Mouse (Mus musculus): Measurements from ENCODE around the gene Yy2. TPM values are rescaled to one million over a fixed set of nuclear protein-coding genes. Genes with fewer than 3 reads are reported as not detected.

Yy2 gene
- 3.5 and 5.0 TPM in 2 replicates for polyA plus RNA-seq (2014; fragmentation: Nextera tagmentation; extraction: Ambion mirVana)

- Histone ChIP-seq H3K27me3 (ENCODE audit: control insufficient read depth, insufficient read depth, low read length) (no peaks in the 10 kb centered on the region), H3K27ac (ENCODE audit: low read depth, low read length) (no peak within 1 kb of the TSS), H3K9me3 (replicated peaks; ENCODE audit: control insufficient read depth, low read length) (no peaks in the 10 kb centered on the region), H3K4me1 (ENCODE audit: control insufficient read depth, insufficient read depth, low read length) (no peaks in the 10 kb centered on the region), H3K4me2 (no peak within 1 kb of the TSS), H3K36me3 (ENCODE audit: control insufficient read depth, insufficient read depth, low read length) (no peaks in the 10 kb centered on the region), H3K4me3 (ENCODE audit: low read depth, low read length) (no peak within 1 kb of the TSS), H3K9ac (ENCODE audit: low read depth, low read length) (no peak within 1 kb of the TSS)
- ATAC-seq (replicated peaks; ENCODE audit: insufficient number of reproducible peaks, low FRiP score, low TSS enrichment) = no peak
- WGBS (ENCODE audit: insufficient replicate concordance) = 81% methylated on average over 26 of the region's 26 CpGs
Observed at GRCm38 (mm10) chrX:157568840-157569239, at the start of gene Yy2. TSS of gene Yy2 (minus strand) at chrX:157568985.

- Histone ChIP-seq H3K4me3 (ENCODE audit: low read depth, low read length) (peak overlapping the region; percentile 23), H3K4me2 (peak overlapping the region; percentile 57), H3K36me3 (ENCODE audit: control insufficient read depth, insufficient read depth, low read length) (no peaks in the 10 kb centered on the region), H3K27me3 (ENCODE audit: control insufficient read depth, insufficient read depth, low read length) (no peaks in the 10 kb centered on the region), H3K9me3 (replicated peaks; ENCODE audit: control insufficient read depth, low read length) (no peaks in the 10 kb centered on the region), H3K27ac (ENCODE audit: low read depth, low read length) (no peak overlapping the region), H3K9ac (ENCODE audit: low read depth, low read length) (peak overlapping the region; percentile 28; the same call in 1 of the 2 replicates), H3K4me1 (ENCODE audit: control insufficient read depth, insufficient read depth, low read length) (no peaks in the 10 kb centered on the region)
- no peak for ATAC-seq (replicated peaks; ENCODE audit: insufficient number of reproducible peaks, low FRiP score, low TSS enrichment)
- 26% methylated on average over 32 of the region's 32 CpGs for WGBS (ENCODE audit: insufficient replicate concordance)
Observed at GRCm38 (mm10) chrX:157612894-157613293, 44.1 kb upstream of the Yy2 start.

- WGBS (ENCODE audit: insufficient replicate concordance) = 12% methylated on average over 3 of the region's 3 CpGs
- ATAC-seq (replicated peaks; ENCODE audit: insufficient number of reproducible peaks, low FRiP score, low TSS enrichment) = no peak
- H3K27ac ChIP-seq (ENCODE audit: low read depth, low read length) = no peak overlapping the region
Observed at GRCm38 (mm10) chrX:157601450-157601849, 32.7 kb upstream of the Yy2 start.

GRCm38 (mm10) chrX:157598186-157598996 lies 29.6 kb upstream of the Yy2 start, which contains the start of gene Mbtps2:
TSS of gene Mbtps2 (minus strand) at chrX:157598715.
- Histone ChIP-seq H3K9me3 (replicated peaks; ENCODE audit: control insufficient read depth, low read length) (no peaks in the 10 kb centered on the region), H3K27me3 (ENCODE audit: control insufficient read depth, insufficient read depth, low read length) (no peaks in the 10 kb centered on the region), H3K9ac (ENCODE audit: low read depth, low read length) (peak within 1 kb of the TSS; percentile 87), H3K4me3 (ENCODE audit: low read depth, low read length) (peak within 1 kb of the TSS; percentile 58), H3K36me3 (ENCODE audit: control insufficient read depth, insufficient read depth, low read length) (no peaks in the 10 kb centered on the region), H3K4me2 (peak within 1 kb of the TSS; percentile 60), H3K27ac (ENCODE audit: low read depth, low read length) (peak within 1 kb of the TSS; percentile 84), H3K4me1 (ENCODE audit: control insufficient read depth, insufficient read depth, low read length) (no peaks in the 10 kb centered on the region; the same call in 1 of the 2 replicates)
- WGBS (ENCODE audit: insufficient replicate concordance) = 12% methylated on average over 70 of the region's 74 CpGs
- peak; percentile 76 for ATAC-seq (replicated peaks; ENCODE audit: insufficient number of reproducible peaks, low FRiP score, low TSS enrichment)

More at GRCm38 (mm10) chrX:157601450-157601849, 32.7 kb upstream of the Yy2 start:
- Histone ChIP-seq H3K4me2 (no peak overlapping the region), H3K4me1 (ENCODE audit: control insufficient read depth, insufficient read depth, low read length) (no peaks in the 10 kb centered on the region; the same call in 1 of the 2 replicates), H3K27me3 (ENCODE audit: control insufficient read depth, insufficient read depth, low read length) (no peaks in the 10 kb centered on the region), H3K36me3 (ENCODE audit: control insufficient read depth, insufficient read depth, low read length) (no peaks in the 10 kb centered on the region), H3K9ac (ENCODE audit: low read depth, low read length) (no peak overlapping the region), H3K9me3 (replicated peaks; ENCODE audit: control insufficient read depth, low read length) (no peaks in the 10 kb centered on the region), H3K4me3 (ENCODE audit: low read depth, low read length) (no peak overlapping the region)

- peak overlapping the region; percentile 87 for H3K9ac ChIP-seq (ENCODE audit: low read depth, low read length)
- H3K27me3 ChIP-seq (ENCODE audit: control insufficient read depth, insufficient read depth, low read length) = no peaks in the 10 kb centered on the region
- peak overlapping the region; percentile 60 for H3K4me2 ChIP-seq
- 17% methylated on average over 17 of the region's 17 CpGs for WGBS (ENCODE audit: insufficient replicate concordance)
- H3K4me1 ChIP-seq (ENCODE audit: control insufficient read depth, insufficient read depth, low read length) = no peaks in the 10 kb centered on the region; the same call in 1 of the 2 replicates
- no peaks in the 10 kb centered on the region for H3K9me3 ChIP-seq (replicated peaks; ENCODE audit: control insufficient read depth, low read length)
- no peaks in the 10 kb centered on the region for H3K36me3 ChIP-seq (ENCODE audit: control insufficient read depth, insufficient read depth, low read length)
- peak overlapping the region; percentile 58 for H3K4me3 ChIP-seq (ENCODE audit: low read depth, low read length)
- H3K27ac ChIP-seq (ENCODE audit: low read depth, low read length) = peak overlapping the region; percentile 84
- ATAC-seq (replicated peaks; ENCODE audit: insufficient number of reproducible peaks, low FRiP score, low TSS enrichment) = 0 out of 2 replicates have a peak, but pooled peaks have one; percentile 6
Observed at GRCm38 (mm10) chrX:157597585-157598185, 28.9 kb upstream of the Yy2 start.

- no peaks in the 10 kb centered on the region for H3K27me3 ChIP-seq (ENCODE audit: control insufficient read depth, insufficient read depth, low read length)
- no peak overlapping the region; the same call in 1 of the 2 replicates for H3K9ac ChIP-seq (ENCODE audit: low read depth, low read length)
- no peak overlapping the region for H3K27ac ChIP-seq (ENCODE audit: low read depth, low read length)
- peak overlapping the region; percentile 58 for H3K4me3 ChIP-seq (ENCODE audit: low read depth, low read length)
- 72% methylated on average over 5 of the region's 5 CpGs for WGBS (ENCODE audit: insufficient replicate concordance)
- H3K4me2 ChIP-seq = peak overlapping the region; percentile 60
- no peak for ATAC-seq (replicated peaks; ENCODE audit: insufficient number of reproducible peaks, low FRiP score, low TSS enrichment)
- H3K36me3 ChIP-seq (ENCODE audit: control insufficient read depth, insufficient read depth, low read length) = no peaks in the 10 kb centered on the region
- no peaks in the 10 kb centered on the region for H3K9me3 ChIP-seq (replicated peaks; ENCODE audit: control insufficient read depth, low read length)
- H3K4me1 ChIP-seq (ENCODE audit: control insufficient read depth, insufficient read depth, low read length) = no peaks in the 10 kb centered on the region; the same call in 1 of the 2 replicates
Observed at GRCm38 (mm10) chrX:157596802-157597201, 28.0 kb upstream of the Yy2 start.

GRCm38 (mm10) chrX:157595927-157596326 lies 27.1 kb upstream of the Yy2 start:
- 70% methylated on average over 6 of the region's 6 CpGs for WGBS (ENCODE audit: insufficient replicate concordance)
- ATAC-seq (replicated peaks; ENCODE audit: insufficient number of reproducible peaks, low FRiP score, low TSS enrichment) = no peak
- Histone ChIP-seq H3K36me3 (ENCODE audit: control insufficient read depth, insufficient read depth, low read length) (no peaks in the 10 kb centered on the region), H3K4me1 (ENCODE audit: control insufficient read depth, insufficient read depth, low read length) (no peaks in the 10 kb centered on the region; the same call in 1 of the 2 replicates), H3K4me2 (no peak overlapping the region), H3K9me3 (replicated peaks; ENCODE audit: control insufficient read depth, low read length) (no peaks in the 10 kb centered on the region), H3K27ac (ENCODE audit: low read depth, low read length) (no peak overlapping the region), H3K4me3 (ENCODE audit: low read depth, low read length) (no peak overlapping the region), H3K27me3 (ENCODE audit: control insufficient read depth, insufficient read depth, low read length) (no peaks in the 10 kb centered on the region), H3K9ac (ENCODE audit: low read depth, low read length) (no peak overlapping the region)

GRCm38 (mm10) chrX:157594606-157595005 lies 25.8 kb upstream of the Yy2 start:
- no peaks in the 10 kb centered on the region for H3K27me3 ChIP-seq (ENCODE audit: control insufficient read depth, insufficient read depth, low read length)
- no peaks in the 10 kb centered on the region; the same call in 1 of the 2 replicates for H3K4me1 ChIP-seq (ENCODE audit: control insufficient read depth, insufficient read depth, low read length)
- H3K36me3 ChIP-seq (ENCODE audit: control insufficient read depth, insufficient read depth, low read length) = no peaks in the 10 kb centered on the region
- no peak overlapping the region for H3K9ac ChIP-seq (ENCODE audit: low read depth, low read length)
- no peak overlapping the region for H3K27ac ChIP-seq (ENCODE audit: low read depth, low read length)
- no peak overlapping the region for H3K4me2 ChIP-seq
- no peak for ATAC-seq (replicated peaks; ENCODE audit: insufficient number of reproducible peaks, low FRiP score, low TSS enrichment)
- H3K9me3 ChIP-seq (replicated peaks; ENCODE audit: control insufficient read depth, low read length) = no peaks in the 10 kb centered on the region
- H3K4me3 ChIP-seq (ENCODE audit: low read depth, low read length) = no peak overlapping the region
- WGBS (ENCODE audit: insufficient replicate concordance) = 74% methylated on average over 2 of the region's 2 CpGs

Measured in heart, embryonic 11.5 days (tissue).